Mouse (Mus musculus) retina, embryonic 14.5 days (tissue): ENCODE results near the gene Dpm2.

ENCODE experiments used
- DNase-seq: peaks from one replicate; pipeline ENCODE4 v3.0.0-alpha.2; 2015; ENCODE audit warnings: low spot score

The Dpm2 gene

GRCm38 (mm10) chr2:32617109-32617508, 46.5 kb downstream of the Dpm2 start:
- DNase-seq: no peak

GRCm38 (mm10) chr2:32617601-32618000, 46.9 kb downstream of the Dpm2 start:
- DNase-seq: peak; percentile 41

- DNase-seq: peak; percentile 74
Measured at GRCm38 (mm10) chr2:32618051-32618450, 47.4 kb downstream of the Dpm2 start.

GRCm38 (mm10) chr2:32620682-32621516, 50.2 kb downstream of the Dpm2 start:
- DNase-seq: no peak

- DNase-seq: no peak
Measured at GRCm38 (mm10) chr2:32621517-32621859, 50.8 kb downstream of the Dpm2 start, which contains the start of gene Ak1. TSS of gene Ak1 (plus strand) at chr2:32621758.
